Mouse (Mus musculus): ENCODE results near the gene Hnrnpul1. TPM values are rescaled to one million over a fixed set of nuclear protein-coding genes. Genes with fewer than 3 reads are reported as not detected.

Hnrnpul1 gene
- total RNA-seq, 2 experiments from 2014 or later = 114 to 119 TPM

GRCm38 (mm10) chr7:25699851-25700250 lies 54.7 kb downstream of the Hnrnpul1 start:
- DNase-seq (ENCODE audit: low spot score in 2 of 2) = no peak

GRCm38 (mm10) chr7:25694104-25694503 lies 60.5 kb downstream of the Hnrnpul1 start:
- DNase-seq (ENCODE audit: low spot score in 2 of 2) = no peak

- DNase-seq (ENCODE audit: low spot score in 2 of 2) = no peak
Measured at GRCm38 (mm10) chr7:25690051-25690450, 64.5 kb downstream of the Hnrnpul1 start.

- DNase-seq (ENCODE audit: low spot score in 2 of 2) = no peak
Measured at GRCm38 (mm10) chr7:25689603-25690021, 64.9 kb downstream of the Hnrnpul1 start.

GRCm38 (mm10) chr7:25688810-25689586 lies 65.6 kb downstream of the Hnrnpul1 start:
- DNase-seq (ENCODE audit: low spot score in 2 of 2) = no peak

- no peak for DNase-seq (ENCODE audit: low spot score in 2 of 2)
Measured at GRCm38 (mm10) chr7:25687811-25688401, 66.7 kb downstream of the Hnrnpul1 start.

- DNase-seq (ENCODE audit: low spot score in 2 of 2) = peak in 1 of 2 experiments; percentile 46
Measured at GRCm38 (mm10) chr7:25686680-25687531, 67.7 kb downstream of the Hnrnpul1 start, which contains the start of gene Tgfb1. Tgfb1 (plus strand) TSS chr7:25687002.

- DNase-seq (ENCODE audit: low spot score in 2 of 2) = no peak
Measured at GRCm38 (mm10) chr7:25685926-25686470, 68.6 kb downstream of the Hnrnpul1 start.

- DNase-seq (ENCODE audit: low spot score in 2 of 2) = no peak
Measured at GRCm38 (mm10) chr7:25684659-25685058, 69.9 kb downstream of the Hnrnpul1 start.

GRCm38 (mm10) chr7:25683474-25684180 lies 70.9 kb downstream of the Hnrnpul1 start:
- no peak for DNase-seq (ENCODE audit: low spot score in 2 of 2)

GRCm38 (mm10) chr7:25681341-25682231 lies 73.0 kb downstream of the Hnrnpul1 start:
- no peak for DNase-seq (ENCODE audit: low spot score in 2 of 2)

GRCm38 (mm10) chr7:25680514-25681258 lies 73.9 kb downstream of the Hnrnpul1 start, which contains the start of gene B9d2:
B9d2 (plus strand) TSS chr7:25680780.
- peak; percentile 95 to 99 for DNase-seq (ENCODE audit: low spot score in 2 of 2)

GRCm38 (mm10) chr7:25679971-25680370 lies 74.6 kb downstream of the Hnrnpul1 start:
- DNase-seq (ENCODE audit: low spot score in 2 of 2) = no peak

GRCm38 (mm10) chr7:25677013-25677412 lies 77.5 kb downstream of the Hnrnpul1 start:
- no peak for DNase-seq (ENCODE audit: low spot score in 2 of 2)

GRCm38 (mm10) chr7:25676085-25676781 lies 78.3 kb downstream of the Hnrnpul1 start:
- DNase-seq (ENCODE audit: low spot score in 2 of 2) = peak; percentile 94 to 97

GRCm38 (mm10) chr7:25675405-25675804 lies 79.2 kb downstream of the Hnrnpul1 start:
- DNase-seq (ENCODE audit: low spot score in 2 of 2) = no peak

GRCm38 (mm10) chr7:25674719-25675300 lies 79.7 kb downstream of the Hnrnpul1 start, which contains the start of gene Tmem91:
Tmem91 (minus strand) TSS chr7:25675166.
- DNase-seq (ENCODE audit: low spot score in 2 of 2) = no peak

GRCm38 (mm10) chr7:25674297-25674696 lies 80.3 kb downstream of the Hnrnpul1 start:
- DNase-seq (ENCODE audit: low spot score in 2 of 2) = no peak
